In genomic region chr7:125618016-125618415, GRCm38 (mm10) we compare ENCODE assay signal across 21 mouse cellular contexts. TPM values are rescaled to one million over a fixed set of nuclear protein-coding genes. Genes with fewer than 3 reads are reported as not detected.
DNase-seq lines count a peak whose midpoint lies in the region; ATAC-seq lines count a peak whose summit lies in the region.
"Had no signal": no experiment of that assay in that cellular context is flagged by ENCODE, and none has a peak within 500 bp of the region (broad histone marks: within the 10 kb centered on the region; RNA-seq: fewer than 3 reads in every experiment).

No protein-coding gene starts in this region.

- peak; percentile 33; the same call in 1 of the 2 replicates for ATAC-seq in granulocyte monocyte progenitor cell, adult 5-6 weeks (replicated peaks; ENCODE audit: poor library complexity, severe bottlenecking)
- ATAC-seq: forebrain, embryonic 15.5 days; hindbrain, embryonic 16.5 days; Patski had no signal

- DNase-seq in heart, adult 11 months = peak; percentile 95
- DNase-seq in heart, adult 9 months (ENCODE audit: low spot score in 2 of 2) = no peak
- DNase-seq in 416B (ENCODE audit: low read depth) = peak; percentile 85
- DNase-seq in right cerebral cortex, postnatal 14 days = no peak
- no peak for DNase-seq in spleen, postnatal 10 days (ENCODE audit: low spot score in 2 of 2)
- DNase-seq: adrenal gland, postnatal 10 days; adrenal gland, postnatal 36 days; B cell, adult 2 months; cerebellum, adult 11 months; cerebellum, adult 2 months; cerebellum, adult 9-11 months; cerebellum, postnatal 25 days; embryo, embryonic 11 days; gastrocnemius, postnatal 25 days; heart, postnatal 10 days; heart, postnatal 36 days had no signal

RNA-seq across cellular contexts. Expression of gene Il21r, which starts 14.8 kb away (rescaled TPM):
- total RNA-seq in granulocyte monocyte progenitor cell, adult 5-6 weeks (2014; fragmentation: Nextera tagmentation) = 1.8 and 8.8 TPM in 2 replicates
- 7.5 and 8.2 TPM in 2 replicates for total RNA-seq in granulocyte monocyte progenitor cell, adult 5-6 weeks (2017)
- total RNA-seq: gastrocnemius, adult 8-10 months had no signal

Comparison
In these comparisons a context has a peak if more than half of its experiments do, and no peak if none do; other contexts are left out.
1. DNase-seq: peak in heart, adult 11 months (single experiment) and 416B (single experiment); none in heart, adult 9 months (0 of 2), right cerebral cortex, postnatal 14 days (single experiment) and spleen, postnatal 10 days (0 of 2).